Mouse (Mus musculus) kidney, postnatal 0 days (tissue): ENCODE results near the gene Hdgfl2. TPM values are rescaled to one million over a fixed set of nuclear protein-coding genes. Genes with fewer than 3 reads are reported as not detected.
"Not testable (repeated sequence)": the region's sequence is repeated elsewhere in the genome, so short reads cannot be mapped to it uniquely, and the experiment has no call there.

Experiments used
- ATAC-seq: fragments of 200-750 bp; cut with Nextera tagmentation; replicated peaks from 2 replicates; pipeline ENCODE4 v1.8.0; 2017; ENCODE audit warnings: low read depth, moderate number of reproducible peaks, moderate TSS enrichment, moderate library complexity; ENCODE audit not compliant: low FRiP score
- DNase-seq: peaks from one replicate; pipeline ENCODE4 v3.0.0-alpha.2; 2016; ENCODE audit warnings: low spot score
- H3K27ac ChIP-seq: fragments of 300-500 bp; sonication (generic); 2 replicates; pipeline ENCODE4 v1.5.1; 2014; ENCODE audit warnings: mild to moderate bottlenecking
- H3K27me3 ChIP-seq: fragments of 300-500 bp; sonication (generic); 2 replicates; pipeline ENCODE4 v1.6.1; 2014; ENCODE audit warnings: low read length, mixed read lengths; ENCODE audit not compliant: insufficient read depth
- H3K36me3 ChIP-seq: fragments of 300-500 bp; sonication (generic); 2 replicates; pipeline ENCODE4 v1.6.1; 2014; ENCODE audit warnings: low read length, mixed read lengths; ENCODE audit not compliant: insufficient read depth
- H3K4me1 ChIP-seq: fragments of 300-500 bp; sonication (generic); replicated peaks from 2 replicates; pipeline ENCODE4 v1.6.1; 2014; ENCODE audit warnings: antibody characterized with exemption, low read length, mixed read lengths; ENCODE audit not compliant: insufficient read depth
- H3K4me2 ChIP-seq: fragments of 300-500 bp; sonication (generic); 2 replicates; pipeline ENCODE4 v1.6.1; 2014; ENCODE audit warnings: mild to moderate bottlenecking, low read length, moderate library complexity, mixed read lengths
- H3K4me3 ChIP-seq: fragments of 300-500 bp; sonication (generic); replicated peaks from 2 replicates; pipeline ENCODE4 v1.5.1; 2014; ENCODE audit warnings: low read depth, low read length
- H3K9ac ChIP-seq: fragments of 300-500 bp; sonication (generic); 2 replicates; pipeline ENCODE4 v1.6.1; 2014; ENCODE audit warnings: low read depth, low read length
- H3K9me3 ChIP-seq: fragments of 300-500 bp; sonication (generic); replicated peaks from 2 replicates; pipeline ENCODE4 v1.6.1; 2016; ENCODE audit warnings: low read length, inconsistent platforms, mixed read lengths
- CTCF ChIP-seq: IDR thresholded peaks from 2 replicates; pipeline ENCODE4 v1.5.1; 2016; ENCODE audit warnings: antibody characterized with exemption, low read depth, mild to moderate bottlenecking, moderate library complexity
- WGBS: fragments of 180-500 bp; shearing (Covaris S2); extraction: QIAGEN DNeasy Blood & Tissue Kit; methylation state at CpG from one replicate; pipeline ENCODE4 v1.1.7; 2014; 5-methylcytosine and 5-hydroxymethylcytosine counted together
- polyA plus RNA-seq: library from polyadenylated mRNA; unstranded; fragments of >200 nt; fragmentation: Nextera tagmentation; extraction: Ambion mirVana; gene quantifications from 2 replicates; pipeline ENCODE4 v1.2.1, GENCODE M21; 2015

Gene Hdgfl2
- polyA plus RNA-seq, 1 experiment from 2014 or later, result 77.5 TPM

DNA sequence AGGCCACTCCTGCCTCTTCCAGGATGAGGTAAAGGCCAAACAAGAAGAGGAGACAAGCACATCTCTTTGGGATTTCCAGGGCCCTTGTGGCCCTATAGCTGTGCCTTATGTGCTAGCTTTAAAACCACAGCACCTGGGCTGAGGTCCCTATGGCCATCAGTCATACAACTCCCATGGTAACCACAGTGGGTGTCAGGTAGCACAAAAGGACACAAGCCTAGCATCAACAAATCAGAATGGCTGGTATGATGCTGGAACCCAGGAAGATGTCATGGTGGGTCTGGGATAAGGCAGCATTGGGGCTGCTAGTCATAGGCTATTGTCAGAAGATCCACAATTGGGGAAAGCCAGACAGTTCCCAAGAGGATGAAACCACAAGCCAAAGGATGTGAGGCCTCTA lies 8.3 kb upstream of the Hdgfl2 start:
- peaks cover 58% of the 10 kb centered on the region for H3K36me3 ChIP-seq
- no peak overlapping the region for H3K9ac ChIP-seq
- no peak overlapping the region for H3K4me3 ChIP-seq
- H3K4me2 ChIP-seq, result no peak overlapping the region
- no peaks in the 10 kb centered on the region for H3K9me3 ChIP-seq
- H3K27me3 ChIP-seq, result no peaks in the 10 kb centered on the region
- no peak overlapping the region for H3K27ac ChIP-seq
- TF ChIP-seq CTCF, result no peak
- ATAC-seq (no peak), DNase-seq (no peak)
- H3K4me1 ChIP-seq, result peaks cover 4% of the 10 kb centered on the region; the same call in 1 of the 2 replicates

DNA sequence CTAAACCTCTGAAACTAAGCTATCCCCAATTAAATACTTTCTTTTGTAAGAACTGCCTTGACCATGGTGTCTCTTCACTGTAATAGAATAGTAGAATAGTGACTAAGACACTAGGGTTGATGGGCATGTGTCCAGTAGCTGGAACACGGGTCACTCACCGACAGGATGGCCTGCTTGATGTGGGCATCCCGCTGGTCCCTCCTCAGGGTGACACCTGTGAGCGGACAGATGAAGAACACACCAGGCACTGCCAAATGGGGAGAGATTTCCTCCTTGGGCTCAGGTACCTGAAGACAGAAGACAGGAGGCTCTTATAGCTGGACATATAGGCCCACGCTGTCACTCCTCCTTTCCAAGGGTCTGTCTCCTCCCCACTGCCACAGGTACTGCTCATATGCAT lies 7.2 kb upstream of the Hdgfl2 start:
- Histone ChIP-seq H3K4me3 (no peak overlapping the region), H3K27me3 (no peaks in the 10 kb centered on the region), H3K36me3 (peaks cover 49% of the 10 kb centered on the region), H3K9ac (no peak overlapping the region), H3K9me3 (no peaks in the 10 kb centered on the region), H3K27ac (no peak overlapping the region), H3K4me1 (peaks cover 4% of the 10 kb centered on the region; the same call in 1 of the 2 replicates), H3K4me2 (no peak overlapping the region)
- DNase-seq (no peak), ATAC-seq (no peak)
- WGBS, result 92% methylated on average over 5 of the region's 5 CpGs
- no peak for TF ChIP-seq CTCF

DNA sequence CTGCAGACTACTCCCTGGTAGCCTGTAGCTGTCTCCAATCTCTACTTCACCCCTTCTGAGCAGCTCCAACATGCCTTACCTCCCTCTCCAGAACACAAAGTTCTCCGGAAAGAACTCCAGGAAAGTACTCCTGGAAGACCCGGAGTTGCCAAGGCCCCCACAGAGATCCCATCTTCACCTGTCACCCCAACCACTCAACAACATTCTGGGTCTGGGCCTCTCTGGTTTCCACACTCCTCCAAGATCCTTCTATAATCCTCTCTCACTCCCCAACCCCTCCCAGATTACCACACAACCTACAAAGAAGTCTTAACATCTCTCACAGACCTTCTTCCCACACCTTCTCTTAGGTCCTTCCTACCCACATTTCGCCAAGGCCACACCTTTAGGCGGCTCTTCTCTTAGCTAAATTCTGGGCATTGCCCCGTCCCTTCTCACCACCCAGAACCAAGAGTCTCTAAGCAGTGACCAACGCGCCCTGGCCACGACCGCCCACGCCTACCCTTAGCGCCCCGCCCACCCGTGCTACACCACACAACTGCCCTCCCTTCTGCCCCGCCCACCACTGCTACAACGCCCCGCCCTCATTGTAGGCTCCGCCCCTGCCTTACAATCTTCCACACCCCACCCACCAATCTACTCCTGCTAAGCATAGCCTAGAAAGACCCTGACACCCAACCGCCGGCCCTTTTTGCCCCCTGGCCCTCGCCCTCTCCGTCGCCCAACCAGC lies 5.2 kb upstream of the Hdgfl2 start:
- DNase-seq, result peak; percentile 96
- peaks cover 29% of the 10 kb centered on the region for H3K36me3 ChIP-seq
- TF ChIP-seq CTCF, result no peak

GRCm38 (mm10) chr17:56074827-56075208 lies 4.6 kb upstream of the Hdgfl2 start, which contains the start of gene Ubxn6:
Gene Ubxn6 (minus strand): TSS chr17:56075028.
- Histone ChIP-seq H3K36me3 (peaks cover 24% of the 10 kb centered on the region), H3K4me2 (peak within 1 kb of the TSS; percentile 58), H3K9ac (peak within 1 kb of the TSS; percentile 74), H3K4me1 (peaks cover 4% of the 10 kb centered on the region; the same call in 1 of the 2 replicates), H3K27ac (peak within 1 kb of the TSS; percentile 97), H3K4me3 (peak within 1 kb of the TSS; percentile 57), H3K9me3 (no peaks in the 10 kb centered on the region), H3K27me3 (no peaks in the 10 kb centered on the region)
- WGBS, result under 1% methylated on average over 35 of the region's 35 CpGs
- ATAC-seq (peak; percentile 57), DNase-seq (peak; percentile 99)
- TF ChIP-seq CTCF, result peak; percentile 59

More for the DNA sequence above, 5.2 kb upstream of the Hdgfl2 start:
- H3K4me1 ChIP-seq, result peaks cover 4% of the 10 kb centered on the region; the same call in 1 of the 2 replicates
- peak overlapping the region; percentile 97 for H3K27ac ChIP-seq
- peak; percentile 30 for ATAC-seq
- H3K9me3 ChIP-seq, result no peaks in the 10 kb centered on the region
- H3K4me2 ChIP-seq, result peak overlapping the region; percentile 58
- H3K9ac ChIP-seq, result peak overlapping the region; percentile 74
- WGBS, result 8% methylated on average over 22 of the region's 22 CpGs
- H3K27me3 ChIP-seq, result no peaks in the 10 kb centered on the region
- peak overlapping the region; percentile 57 for H3K4me3 ChIP-seq

DNA sequence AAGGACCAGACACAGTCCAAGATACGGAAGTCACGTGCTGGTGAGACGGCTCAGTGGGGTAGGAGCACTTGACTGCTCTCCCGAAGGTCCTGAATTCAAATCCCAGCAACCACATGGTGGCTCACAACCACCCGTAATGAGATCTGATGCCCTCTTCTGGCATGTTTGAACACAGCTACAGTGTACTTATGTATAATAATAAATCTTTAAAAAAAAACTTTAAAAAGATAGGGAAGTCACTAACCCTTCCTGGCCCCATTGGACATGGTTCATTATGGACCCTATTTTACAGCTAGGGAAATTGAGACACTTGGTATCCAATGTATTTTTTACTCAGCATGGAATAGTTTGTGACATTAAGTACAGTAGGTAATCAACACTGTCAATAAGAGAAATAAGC lies 1.9 kb upstream of the Hdgfl2 start:
- ATAC-seq (no peak), DNase-seq (no peak)
- no peaks in the 10 kb centered on the region for H3K27me3 ChIP-seq
- no peak overlapping the region for H3K27ac ChIP-seq
- no peak overlapping the region for H3K4me3 ChIP-seq
- no peaks in the 10 kb centered on the region for H3K9me3 ChIP-seq
- H3K4me2 ChIP-seq, result no peak overlapping the region
- H3K36me3 ChIP-seq, result 0 out of 2 replicates have a peak, but pooled peaks cover 6% of the 10 kb centered on the region
- 92% methylated on average over 5 of the region's 5 CpGs for WGBS
- peaks cover 17% of the 10 kb centered on the region for H3K4me1 ChIP-seq
- no peak for TF ChIP-seq CTCF
- no peak overlapping the region for H3K9ac ChIP-seq

- H3K4me3 ChIP-seq, result peak overlapping the region; percentile 16; the same call in 1 of the 2 replicates
- peak overlapping the region; percentile 36 for H3K4me2 ChIP-seq
- not testable (repeated sequence) for H3K9ac ChIP-seq, ATAC-seq, H3K9me3 ChIP-seq, DNase-seq, H3K27me3 ChIP-seq, H3K27ac ChIP-seq, H3K36me3 ChIP-seq
- peaks cover 17% of the 10 kb centered on the region for H3K4me1 ChIP-seq
- 63% methylated on average over 9 of the region's 9 CpGs for WGBS
These were observed 1.1 kb upstream of the Hdgfl2 start for GRCm38 (mm10) chr17:56078361-56078760.
